Mouse (Mus musculus): ENCODE measurements around the gene Atp2b1.
"Not testable (repeated sequence)": the region's sequence is repeated elsewhere in the genome, so short reads cannot be mapped to it uniquely, and the experiment has no call there.

The Atp2b1 gene

DNA sequence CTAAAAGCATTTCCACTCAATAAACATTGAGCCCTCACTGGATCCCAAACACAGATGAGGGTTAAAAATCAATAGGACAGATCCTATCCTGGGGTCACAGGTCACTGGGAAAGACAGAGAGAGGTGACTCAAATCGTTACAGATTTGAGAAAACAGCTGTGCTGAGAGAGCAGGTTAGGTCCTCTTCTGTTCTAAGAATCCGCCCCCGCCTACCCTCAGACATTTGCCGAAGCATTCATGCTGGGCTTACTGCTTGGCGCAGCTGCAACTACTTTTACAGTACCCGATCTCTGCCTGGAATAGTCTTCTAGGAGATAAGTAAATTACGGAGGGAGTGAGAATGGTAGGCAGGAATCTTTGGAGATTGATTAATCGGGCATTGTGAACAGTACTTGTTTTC, 47.9 kb downstream of the Atp2b1 start:
- DNase-seq (ENCODE audit: low spot score in 2 of 2) = peak in 1 of 2 experiments; percentile 36

- no peak for DNase-seq (ENCODE audit: low spot score in 2 of 2)
These were observed 52.4 kb downstream of the Atp2b1 start for GRCm38 (mm10) chr10:98966407-98967215.

- DNase-seq (ENCODE audit: low spot score in 2 of 2) = no peak
These were observed 53.2 kb downstream of the Atp2b1 start for GRCm38 (mm10) chr10:98967240-98967891.

- DNase-seq (ENCODE audit: low spot score in 2 of 2) = no peak
These were observed 56.7 kb downstream of the Atp2b1 start for GRCm38 (mm10) chr10:98970917-98971316.

DNA sequence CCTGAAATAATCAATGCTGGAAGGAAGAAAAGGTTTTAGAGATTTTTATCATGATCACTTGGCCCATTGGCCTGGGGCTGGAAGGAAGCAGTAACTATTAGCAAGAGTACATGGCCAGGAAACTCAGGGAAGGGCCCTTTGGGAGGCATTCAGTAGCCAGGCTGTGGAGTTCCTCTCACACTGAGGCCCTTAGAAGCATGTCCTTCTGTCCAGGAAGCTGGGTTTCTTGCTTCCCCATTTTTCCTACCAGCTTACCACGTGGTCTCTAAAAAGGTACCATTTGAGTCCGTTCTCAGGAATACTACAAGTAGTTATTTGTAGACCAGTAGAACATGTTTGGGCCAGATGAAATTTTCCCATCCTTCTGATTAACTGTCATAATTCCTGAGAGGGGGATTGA, 58.2 kb downstream of the Atp2b1 start:
- no peak for DNase-seq (ENCODE audit: low spot score in 2 of 2)

DNA sequence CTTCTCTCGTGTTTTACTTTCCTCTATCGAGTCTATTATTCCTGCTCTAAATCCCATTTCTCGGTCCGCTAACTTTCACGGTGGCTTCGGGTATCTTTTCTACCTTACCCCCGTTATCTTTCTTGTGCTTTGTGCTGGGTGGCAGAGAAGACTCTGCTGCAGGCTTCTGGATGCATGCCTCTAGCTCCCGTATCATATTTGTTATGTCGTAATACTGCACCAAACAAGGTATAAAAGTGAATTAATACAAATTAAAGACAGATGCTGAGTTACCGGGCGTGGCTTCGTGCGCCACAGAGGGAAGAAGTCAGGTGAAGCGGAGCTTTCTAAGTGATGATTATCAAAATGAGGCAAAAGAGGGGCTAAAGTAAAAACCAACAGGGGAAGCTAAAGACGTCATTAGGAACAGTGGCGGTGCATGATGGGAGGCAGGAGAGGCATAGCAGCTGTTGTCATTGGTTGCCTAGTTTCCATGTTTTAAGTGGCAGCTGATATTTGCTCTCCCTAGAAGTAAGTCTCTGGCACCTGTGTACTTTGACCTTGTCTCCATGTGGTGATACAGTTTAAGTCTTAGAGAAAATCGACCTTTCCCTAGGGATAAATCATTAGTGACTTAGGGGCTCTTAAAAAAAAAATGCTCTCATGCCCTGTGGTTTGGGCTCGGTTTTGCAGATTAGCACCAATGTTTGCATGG, 58.9 kb downstream of the Atp2b1 start:
- DNase-seq (ENCODE audit: low spot score in 2 of 2) = no peak

DNA sequence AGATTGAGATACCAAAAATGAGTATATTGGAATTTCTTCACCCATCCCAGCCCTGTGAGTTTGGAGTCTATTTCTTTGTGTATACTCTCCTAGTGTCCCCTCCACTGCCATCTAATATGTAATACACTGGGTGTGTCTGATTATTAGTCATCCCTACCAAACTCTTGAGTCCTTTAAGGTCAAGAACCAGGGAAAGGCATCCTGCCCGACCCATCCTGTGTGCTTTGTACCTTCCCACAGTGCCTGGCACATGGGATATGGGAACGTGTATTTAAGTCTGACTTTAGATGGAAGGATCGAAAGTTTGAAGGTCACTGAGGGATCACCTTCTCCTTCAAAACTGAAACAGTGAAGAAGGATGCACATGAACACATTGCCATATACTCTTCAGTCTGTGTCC, 60.4 kb downstream of the Atp2b1 start:
- no peak for DNase-seq (ENCODE audit: low spot score in 2 of 2)

GRCm38 (mm10) chr10:98975611-98976010, 61.4 kb downstream of the Atp2b1 start:
- no peak for DNase-seq (ENCODE audit: low spot score in 2 of 2)

DNA sequence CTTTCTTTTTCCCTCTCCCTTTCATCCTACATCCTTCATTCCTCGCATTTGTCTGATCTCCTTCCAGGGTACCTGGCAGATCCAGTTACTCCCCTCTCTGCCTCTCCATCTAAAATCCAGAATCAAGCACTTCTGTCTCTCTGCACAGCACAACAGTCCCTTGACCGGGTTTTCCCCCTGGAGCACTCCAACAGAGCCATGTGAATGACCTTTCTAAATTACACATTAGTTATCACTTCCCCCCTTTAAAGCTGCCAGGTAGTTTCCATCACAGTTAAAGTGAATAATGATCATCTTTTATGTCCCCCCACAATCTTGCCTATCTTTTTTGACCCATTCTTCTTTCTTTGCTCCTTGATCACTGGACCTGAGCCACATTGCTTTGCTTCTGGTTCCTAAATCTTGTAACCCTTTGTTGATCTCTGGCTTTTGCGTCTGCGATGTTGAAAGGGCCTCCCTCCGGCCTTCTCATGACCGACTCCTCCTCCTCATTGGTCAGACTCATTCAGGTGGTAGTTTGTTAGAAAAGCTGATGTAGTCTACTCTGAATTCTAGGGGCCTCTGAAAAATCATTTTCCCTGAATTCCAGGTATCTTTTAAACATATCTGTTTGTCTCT, 62.8 kb downstream of the Atp2b1 start:
- no peak for DNase-seq (ENCODE audit: low spot score in 2 of 2)

DNA sequence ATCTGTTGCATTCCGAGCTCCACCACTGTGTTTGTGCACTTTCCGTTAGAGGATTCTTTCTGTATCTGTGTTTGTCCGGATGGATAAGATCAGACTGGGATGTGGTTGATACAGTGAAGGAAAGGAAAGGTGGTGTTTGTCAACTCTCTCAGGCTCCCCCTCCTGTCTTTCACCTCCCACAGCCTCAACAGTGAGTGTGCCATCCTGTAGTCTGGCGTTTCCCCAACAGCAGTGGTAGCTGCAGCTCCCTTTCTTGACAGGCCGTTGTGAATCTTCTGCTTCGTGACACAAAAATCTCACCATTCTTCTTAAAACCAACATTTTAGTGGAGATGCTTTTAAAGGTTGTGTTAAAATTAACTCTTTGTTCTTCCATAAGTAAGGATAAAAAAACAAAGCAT, 64.6 kb downstream of the Atp2b1 start:
- no peak for DNase-seq (ENCODE audit: low spot score in 2 of 2)

- no peak for DNase-seq (ENCODE audit: low spot score in 2 of 2)
These were observed 65.1 kb downstream of the Atp2b1 start for GRCm38 (mm10) chr10:98979296-98979695.

DNA sequence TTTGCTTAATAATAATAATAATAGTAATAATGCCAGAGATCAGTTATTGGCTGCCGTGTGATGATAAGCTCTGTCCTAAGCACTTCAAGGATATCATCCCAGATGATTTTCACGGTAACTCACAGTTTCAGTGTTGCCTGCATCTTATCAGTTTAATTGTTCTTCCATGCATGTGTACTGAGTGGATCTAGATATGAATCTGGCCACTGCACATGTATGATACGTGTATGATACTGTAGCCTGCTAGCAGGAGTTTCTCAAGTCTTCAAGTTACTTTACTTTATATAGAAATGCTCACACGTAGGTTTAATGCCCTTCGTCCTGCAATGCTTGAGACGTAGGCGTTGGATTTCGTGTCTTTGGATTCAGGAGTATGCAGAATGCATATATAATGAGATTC, 65.7 kb downstream of the Atp2b1 start:
- no peak for DNase-seq (ENCODE audit: low spot score in 2 of 2)

- no peak for DNase-seq (ENCODE audit: low spot score in 2 of 2)
These were observed 77.8 kb downstream of the Atp2b1 start for GRCm38 (mm10) chr10:98991964-98992363.

GRCm38 (mm10) chr10:98993186-98993585, 79.0 kb downstream of the Atp2b1 start:
- DNase-seq (ENCODE audit: low spot score in 2 of 2) = no peak

GRCm38 (mm10) chr10:98995016-98995747, 81.0 kb downstream of the Atp2b1 start:
- DNase-seq (ENCODE audit: low spot score in 2 of 2) = not testable (repeated sequence)

DNA sequence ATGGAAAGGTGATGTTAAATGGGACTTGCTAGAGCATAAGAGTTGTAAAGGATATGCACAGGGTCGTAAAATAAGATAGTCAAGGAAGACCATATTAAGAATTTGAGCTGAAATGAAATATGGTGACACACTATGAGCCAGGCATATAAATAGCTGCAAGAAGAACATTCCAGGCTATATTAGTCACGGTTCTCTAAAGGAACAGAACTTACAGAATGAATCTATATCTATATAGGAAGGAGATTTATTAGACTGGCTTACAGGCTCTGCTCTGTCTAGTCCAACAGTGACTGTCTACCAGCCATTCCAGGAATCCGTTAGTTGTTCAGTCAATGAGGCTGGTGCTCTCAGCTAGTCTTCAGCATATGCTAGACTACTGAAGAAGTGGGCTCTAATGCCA, 90.7 kb downstream of the Atp2b1 start:
- DNase-seq (ENCODE audit: low spot score in 2 of 2) = no peak

GRCm38 (mm10) chr10:99011084-99011483, 96.9 kb downstream of the Atp2b1 start:
- no peak for DNase-seq (ENCODE audit: low spot score in 2 of 2)

GRCm38 (mm10) chr10:99012086-99012485, 97.9 kb downstream of the Atp2b1 start:
- DNase-seq (ENCODE audit: low spot score in 2 of 2) = no peak

GRCm38 (mm10) chr10:99014737-99015136, 100.5 kb downstream of the Atp2b1 start:
- no peak for DNase-seq (ENCODE audit: low spot score in 2 of 2)

DNA sequence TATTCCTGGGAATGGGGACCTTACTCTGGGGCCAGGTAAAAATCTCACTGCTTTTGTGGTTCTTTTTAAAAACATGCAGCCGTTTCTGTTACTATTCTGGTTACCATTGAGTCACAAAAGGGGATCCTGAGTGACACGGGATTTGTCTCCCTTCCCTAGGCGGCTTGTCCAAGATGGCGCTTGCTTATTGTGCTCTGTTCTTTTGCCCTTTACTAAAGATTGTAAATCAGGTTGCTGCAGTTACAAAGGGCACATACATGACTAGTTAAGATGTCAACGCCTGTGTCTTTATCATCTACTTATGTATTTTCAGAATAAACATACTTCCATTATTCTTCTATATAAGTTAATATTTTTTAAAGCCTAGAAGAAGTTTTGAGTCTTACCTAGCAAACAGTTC, 102.8 kb downstream of the Atp2b1 start:
- DNase-seq (ENCODE audit: low spot score in 2 of 2) = no peak

DNA sequence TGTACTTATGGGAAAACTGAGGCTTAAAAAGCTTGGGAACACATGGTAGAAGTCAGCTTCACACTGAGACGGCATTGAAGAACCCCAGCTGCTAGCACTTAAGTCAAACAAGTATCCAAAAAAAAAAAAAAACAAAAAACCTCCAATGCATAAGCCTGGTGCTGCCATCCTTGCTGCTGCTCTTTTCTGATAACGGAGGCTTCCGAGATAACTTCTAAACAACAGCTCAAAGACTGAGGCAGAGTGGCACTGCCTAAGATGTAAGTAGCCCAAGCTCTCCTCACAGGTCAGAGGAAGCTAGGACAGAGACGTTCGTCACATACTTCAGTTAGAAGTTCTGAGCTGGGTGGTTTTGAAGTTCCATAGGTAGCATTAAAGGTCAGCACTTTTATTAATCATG, 113.3 kb downstream of the Atp2b1 start:
- DNase-seq (ENCODE audit: low spot score in 2 of 2) = no peak

DNA sequence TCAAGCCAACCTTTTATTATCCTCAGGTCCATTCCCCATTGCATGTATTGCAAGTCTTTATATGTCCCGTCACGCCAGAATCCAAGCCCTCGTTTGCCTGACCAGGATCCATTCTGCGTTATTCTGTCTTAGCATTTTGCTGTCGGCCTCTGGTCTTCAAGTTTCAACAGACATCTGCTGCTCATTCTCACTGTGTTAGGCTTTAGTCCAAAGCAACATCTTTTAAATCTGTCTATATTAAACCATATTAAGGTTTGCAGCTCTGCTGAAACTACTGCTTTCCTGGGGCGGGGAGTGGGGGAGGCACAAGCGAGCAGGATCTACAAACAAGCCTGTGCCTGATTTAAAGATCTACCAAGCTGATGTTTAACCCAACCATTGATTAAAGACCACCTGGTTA, 115.6 kb downstream of the Atp2b1 start:
- no peak for DNase-seq (ENCODE audit: low spot score in 2 of 2)

Data from frontal cortex, postnatal 14 days (tissue).